Mouse (Mus musculus) MEL (cell line): ENCODE measurements around the gene Bmp2k. TPM values are rescaled to one million over a fixed set of nuclear protein-coding genes. Genes with fewer than 3 reads are reported as not detected.

ENCODE experiments used
- DNase-seq: peaks from one replicate; pipeline ENCODE4 v3.0.0; 2011; ENCODE audit warnings: low read depth, low spot score
- H3K27ac ChIP-seq: 2 replicates; pipeline ENCODE4 v1.5.1; 2012; ENCODE audit warnings: low read depth, mild to moderate bottlenecking, control low read depth, low read length, moderate library complexity; ENCODE audit not compliant: control insufficient read depth
- H3K27me3 ChIP-seq, 2 experiments: fragments of 150-350 bp in 1 of 2; sonication (generic) in 1 of 2; 2 replicates each; pipeline ENCODE4 v1.6.1; 2012; ENCODE audit warnings: low read length in 2 of 2, mild to moderate bottlenecking in 2 of 2, improper control_type of control experiment in 1 of 2, moderate library complexity in 1 of 2; ENCODE audit not compliant: insufficient read depth in 2 of 2, control insufficient read depth in 1 of 2
- H3K36me3 ChIP-seq, 2 experiments: 2 replicates each; pipeline ENCODE4 v1.6.1; 2012 to 2014; ENCODE audit warnings: low read length in 2 of 2, improper control_type of control experiment in 1 of 2, inconsistent platforms in 1 of 2, mild to moderate bottlenecking in 1 of 2; ENCODE audit not compliant: insufficient read depth in 2 of 2, control insufficient read depth in 1 of 2
- H3K4me1 ChIP-seq, 2 experiments: fragments of 150-350 bp in 1 of 2; sonication (generic) in 1 of 2; 2 replicates each; pipeline ENCODE4 v1.6.1; 2012; ENCODE audit warnings: low read length in 2 of 2, improper control_type of control experiment in 1 of 2, mild to moderate bottlenecking in 1 of 2; ENCODE audit not compliant: insufficient read depth in 2 of 2, control insufficient read depth in 1 of 2
- H3K4me3 ChIP-seq, 2 experiments: fragments of 150-350 bp in 1 of 2; sonication (generic) in 1 of 2; 2 replicates each; pipeline ENCODE4 v1.5.1; 2012; ENCODE audit warnings: low read depth in 2 of 2, low read length in 2 of 2, mild to moderate bottlenecking in 2 of 2, moderate library complexity in 2 of 2, control low read depth in 1 of 2, improper control_type of control experiment in 1 of 2; ENCODE audit not compliant: control insufficient read depth in 1 of 2, insufficient read depth in 1 of 2
- H3K79me2 ChIP-seq: 2 replicates; pipeline ENCODE4 v1.6.1; 2012; ENCODE audit warnings: mild to moderate bottlenecking, low read length, moderate library complexity; ENCODE audit not compliant: control insufficient read depth, poor library complexity, insufficient read depth
- H3K9ac ChIP-seq: 2 replicates; pipeline ENCODE4 v1.6.1; 2012; ENCODE audit warnings: low read depth, mild to moderate bottlenecking, control low read depth, low read length, moderate library complexity; ENCODE audit not compliant: control insufficient read depth, poor library complexity, severe bottlenecking
- H3K9me3 ChIP-seq: fragments of 150-350 bp; sonication (generic); replicated peaks from 2 replicates; pipeline ENCODE4 v1.6.1; 2012; ENCODE audit warnings: mild to moderate bottlenecking, low read length, improper control_type of control experiment, moderate library complexity; ENCODE audit not compliant: insufficient read depth
- CHD2 ChIP-seq: IDR thresholded peaks from 2 replicates; pipeline ENCODE4 v1.6.1; 2011; ENCODE audit warnings: low read length, improper control_type of control experiment
- CTCF ChIP-seq, 3 experiments: IDR thresholded peaks in 2 of 3; conservative IDR thresholded peaks in 1 of 3; 2 replicates each; pipeline ENCODE4 v1.5.1; 2011 to 2012; ENCODE audit warnings: low read length in 3 of 3, low read depth in 2 of 3, mild to moderate bottlenecking in 2 of 3, improper control_type of control experiment in 1 of 3, inconsistent platforms in 1 of 3, mixed read lengths in 1 of 3, moderate library complexity in 1 of 3; ENCODE audit not compliant: control insufficient read depth in 1 of 3, insufficient read depth in 1 of 3, poor library complexity in 1 of 3, severe bottlenecking in 1 of 3
- ELF1 ChIP-seq: IDR thresholded peaks from 2 replicates; pipeline ENCODE4 v1.6.1; 2014; ENCODE audit warnings: low read depth, mild to moderate bottlenecking, inconsistent platforms, low read length, improper control_type of control experiment, moderate library complexity
- EP300 ChIP-seq, 2 experiments: IDR thresholded peaks; 2 replicates each; pipeline ENCODE4 v1.6.1; 2011; ENCODE audit warnings: improper control_type of control experiment in 2 of 2, low read length in 2 of 2, low read depth in 1 of 2, mild to moderate bottlenecking in 1 of 2
- ETS1 ChIP-seq: IDR thresholded peaks from 2 replicates; pipeline ENCODE4 v1.6.1; 2012; ENCODE audit warnings: low read depth, mild to moderate bottlenecking, inconsistent platforms, low read length, improper control_type of control experiment, moderate library complexity
- GATA1 ChIP-seq: IDR thresholded peaks from 2 replicates; pipeline ENCODE4 v1.6.1; 2011; ENCODE audit warnings: low read depth, low read length, improper control_type of control experiment
- HCFC1 ChIP-seq: IDR thresholded peaks from 2 replicates; pipeline ENCODE4 v1.6.1; 2012; ENCODE audit warnings: low read depth, mild to moderate bottlenecking, inconsistent platforms, low read length, improper control_type of control experiment, moderate library complexity
- JUND ChIP-seq: IDR thresholded peaks from 2 replicates; pipeline ENCODE4 v1.6.1; 2011; ENCODE audit warnings: low read depth, mild to moderate bottlenecking, improper control_type of control experiment, low read length
- KAT2A ChIP-seq: conservative IDR thresholded peaks from 2 replicates; pipeline ENCODE4 v1.6.1; 2012; ENCODE audit warnings: low read depth, low read length, improper control_type of control experiment, inconsistent platforms
- MAZ ChIP-seq: IDR thresholded peaks from 2 replicates; pipeline ENCODE4 v1.6.1; 2012; ENCODE audit warnings: low read depth, mild to moderate bottlenecking, inconsistent platforms, low read length, improper control_type of control experiment
- MEF2A ChIP-seq: IDR thresholded peaks from 2 replicates; pipeline ENCODE4 v1.6.1; 2014; ENCODE audit warnings: low read depth, mild to moderate bottlenecking, inconsistent platforms, low read length, improper control_type of control experiment; ENCODE audit not compliant: poor library complexity, insufficient replicate concordance, severe bottlenecking; ENCODE audit errors: extremely low read depth
- MXI1 ChIP-seq: IDR thresholded peaks from 2 replicates; pipeline ENCODE4 v1.6.1; 2011; ENCODE audit warnings: mild to moderate bottlenecking, low read depth, low read length, improper control_type of control experiment
- MYB ChIP-seq: IDR thresholded peaks from 2 replicates; pipeline ENCODE4 v1.6.1; 2011; ENCODE audit warnings: mild to moderate bottlenecking, low read depth, low read length, improper control_type of control experiment
- MYC ChIP-seq: IDR thresholded peaks from 2 replicates; pipeline ENCODE4 v1.6.1; 2011; ENCODE audit warnings: low read depth, mild to moderate bottlenecking, low read length, improper control_type of control experiment, moderate library complexity
- NELFE ChIP-seq: IDR thresholded peaks from 2 replicates; pipeline ENCODE4 v1.6.1; 2011; ENCODE audit warnings: low read depth, low read length, improper control_type of control experiment
- POLR2A ChIP-seq, 2 experiments: IDR thresholded peaks; 2 replicates each; pipeline ENCODE4 v1.6.1; 2011 to 2012; ENCODE audit warnings: low read length in 2 of 2, mild to moderate bottlenecking in 2 of 2, control low read depth in 1 of 2, improper control_type of control experiment in 1 of 2, low read depth in 1 of 2, moderate library complexity in 1 of 2; ENCODE audit not compliant: control insufficient read depth in 1 of 2, insufficient read depth in 1 of 2, poor library complexity in 1 of 2
- RCOR1 ChIP-seq: IDR thresholded peaks from 2 replicates; pipeline ENCODE4 v1.6.1; 2012; ENCODE audit warnings: low read depth, mild to moderate bottlenecking, inconsistent platforms, low read length, improper control_type of control experiment
- SIN3A ChIP-seq: IDR thresholded peaks from 2 replicates; pipeline ENCODE4 v1.6.1; 2012; ENCODE audit warnings: low read length, improper control_type of control experiment, inconsistent platforms
- SMC3 ChIP-seq: IDR thresholded peaks from 2 replicates; pipeline ENCODE4 v1.6.1; 2011; ENCODE audit warnings: low read depth, low read length, improper control_type of control experiment
- TBP ChIP-seq: IDR thresholded peaks from 2 replicates; pipeline ENCODE4 v1.8.0; 2011; ENCODE audit warnings: low read depth, low read length, improper control_type of control experiment
- TCF12 ChIP-seq: IDR thresholded peaks from 2 replicates; pipeline ENCODE4 v1.6.1; 2014; ENCODE audit warnings: low read depth, mild to moderate bottlenecking, inconsistent platforms, low read length, improper control_type of control experiment, moderate library complexity
- UBTF ChIP-seq: IDR thresholded peaks from 2 replicates; pipeline ENCODE4 v1.6.1; 2012; ENCODE audit warnings: low read depth, mild to moderate bottlenecking, inconsistent platforms, low read length, improper control_type of control experiment, moderate library complexity, borderline replicate concordance; ENCODE audit not compliant: insufficient read depth
- USF2 ChIP-seq, 2 experiments: IDR thresholded peaks; 2 replicates each; pipeline ENCODE4 v1.6.1; 2011 to 2012; ENCODE audit warnings: improper control_type of control experiment in 2 of 2, low read length in 2 of 2, borderline replicate concordance in 1 of 2, inconsistent platforms in 1 of 2, low read depth in 1 of 2, mild to moderate bottlenecking in 1 of 2; ENCODE audit not compliant: insufficient read depth in 1 of 2
- ZC3H11A ChIP-seq: IDR thresholded peaks from 2 replicates; pipeline ENCODE4 v1.6.1; 2012; ENCODE audit warnings: low read depth, mild to moderate bottlenecking, inconsistent platforms, low read length, improper control_type of control experiment
- ZKSCAN1 ChIP-seq: IDR thresholded peaks from 2 replicates; pipeline ENCODE4 v1.6.1; 2012; ENCODE audit warnings: low read depth, mild to moderate bottlenecking, inconsistent platforms, low read length, improper control_type of control experiment, moderate library complexity
- ZMIZ1 ChIP-seq: IDR thresholded peaks from 2 replicates; pipeline ENCODE4 v1.6.1; 2012; ENCODE audit warnings: low read depth, mild to moderate bottlenecking, inconsistent platforms, low read length, improper control_type of control experiment, moderate library complexity
- ZNF384 ChIP-seq: IDR thresholded peaks from 2 replicates; pipeline ENCODE4 v1.6.1; 2012; ENCODE audit warnings: low read depth, mild to moderate bottlenecking, inconsistent platforms, low read length, improper control_type of control experiment
- polyA plus RNA-seq, 2 experiments: library from polyadenylated mRNA; stranded (reverse) in 1 of 2; unstranded in 1 of 2; fragments of >175 nt in 1 of 2; fragments of >200 nt in 1 of 2; gene quantifications; 2 replicates each; pipeline versions ENCODE4 v1.2.1 to v1.2.4; 2012; ENCODE audit warnings: low replicate concordance in 2 of 2, low read depth in 1 of 2; ENCODE audit not compliant: insufficient read length in 2 of 2, insufficient read depth in 1 of 2, missing spikeins in 1 of 2
- total RNA-seq: library from RNA; depleted of rRNA; stranded (reverse); fragments of 300-350 nt; gene quantifications from 2 replicates; pipeline ENCODE4 v1.2.3, GENCODE M21; 2012

The Bmp2k gene
- total and polyA plus RNA-seq, 3 experiments = 10.8 to 16.3 TPM; not detected in 1

DNA sequence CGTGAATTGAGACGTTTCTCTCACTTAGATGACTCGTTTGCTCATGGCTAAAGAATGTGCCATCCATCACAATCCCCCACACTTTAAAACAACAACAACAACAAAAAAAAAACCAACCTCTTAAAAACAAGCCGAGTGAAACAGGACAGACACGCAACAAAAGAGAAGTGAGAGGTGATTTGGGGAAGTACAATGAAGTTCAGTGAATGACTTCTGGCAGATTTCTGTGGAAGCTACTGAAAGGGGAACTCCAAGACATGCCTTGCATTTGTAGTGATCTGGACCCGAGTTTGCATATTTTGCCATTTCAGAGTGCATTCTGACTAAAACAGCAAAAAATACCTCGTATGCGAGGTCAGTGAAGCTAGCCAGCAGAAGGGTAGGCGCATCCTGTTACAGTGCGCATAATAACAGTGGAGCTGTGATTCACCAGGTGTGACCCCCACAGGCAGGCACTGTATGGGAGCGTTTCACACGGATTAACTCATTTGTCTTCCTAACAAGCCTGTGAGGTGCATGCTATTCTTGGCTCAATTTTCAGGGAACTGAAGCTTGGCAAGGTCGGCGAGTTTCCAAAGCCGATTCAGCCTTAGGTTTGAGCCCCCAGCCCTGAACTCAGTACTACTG, 17.4 kb upstream of the Bmp2k start:
- H3K9me3 ChIP-seq = no peaks in the 10 kb centered on the region
- H3K27ac ChIP-seq = peak overlapping the region; percentile 19; the same call in 1 of the 2 replicates
- peaks cover 0 to 11% of the 10 kb centered on the region in 2 experiments; a peak in 2 of 4 replicates for H3K36me3 ChIP-seq
- H3K4me3 ChIP-seq = peak overlapping the region; percentile 34 to 52
- H3K27me3 ChIP-seq = no peaks in the 10 kb centered on the region
- peaks cover 0 to 19% of the 10 kb centered on the region in 2 experiments for H3K4me1 ChIP-seq
- TF ChIP-seq MXI1 (peak; percentile 50; the same call in 1 of the 2 replicates), EP300 (IDR thresholded peaks at IDR 0.05; ENCODE audit: low read depth in 1 of 2, low read length in 2 of 2) (peak in 1 of 2 experiments; percentile 61; a peak in 1 of 4 replicates), SMC3 (peak; percentile 12; the same call in 1 of the 2 replicates), MAZ (no peak), ETS1 (peak; percentile 28; the same call in 1 of the 2 replicates), MEF2A (no peak), KAT2A (no peak), MYB (no peak), POLR2A (IDR thresholded peaks at IDR 0.05; ENCODE audit: control insufficient read depth in 1 of 2, insufficient read depth in 1 of 2, low read depth in 1 of 2, low read length in 2 of 2, poor library complexity in 1 of 2) (no peak), ZNF384 (peak; percentile 68), RCOR1 (peak; percentile 94), ZKSCAN1 (no peak), UBTF (no peak), HCFC1 (no peak), MYC (peak; percentile 56; the same call in 1 of the 2 replicates), TCF12 (peak; percentile 11; the same call in 1 of the 2 replicates), JUND (no peak), ZC3H11A (no peak), ZMIZ1 (no peak), ELF1 (no peak), GATA1 (no peak), CHD2 (no peak), USF2 (IDR thresholded peaks at IDR 0.05; ENCODE audit: borderline replicate concordance in 1 of 2, insufficient read depth in 1 of 2, low read depth in 1 of 2, low read length in 2 of 2) (no peak), NELFE (no peak), TBP (0 out of 2 replicates have a peak, but pooled peaks have one; percentile 21), SIN3A (peak; percentile 60), CTCF (IDR thresholded peaks at IDR 0.05 in 2 of 3, conservative IDR thresholded peaks at IDR 0.05 in 1 of 3; ENCODE audit: control insufficient read depth in 1 of 3, insufficient read depth in 1 of 3, low read depth in 2 of 3, low read length in 3 of 3, poor library complexity in 1 of 3, severe bottlenecking in 1 of 3) (no peak)
- TF ChIP-seq, all 39 proteins: peak for 10
- Histone ChIP-seq H3K9ac (peak overlapping the region; percentile 25; the same call in 1 of the 2 replicates), H3K79me2 (no peaks in the 10 kb centered on the region)
- peak; percentile 84 for DNase-seq
